Mouse (Mus musculus) cortical plate, adult 2 months (tissue): ENCODE measurements around the gene Gspt1. TPM values are rescaled to one million over a fixed set of nuclear protein-coding genes. Genes with fewer than 3 reads are reported as not detected.

Experiments used
- H3K27ac ChIP-seq: fragments of 200-500 bp; 2 replicates; pipeline ENCODE4 v1.5.1; 2012; ENCODE audit warnings: low read length, control low read depth, inconsistent platforms; ENCODE audit not compliant: insufficient read depth
- H3K4me1 ChIP-seq: fragments of 200-500 bp; 2 replicates; pipeline ENCODE4 v1.6.1; 2011; ENCODE audit warnings: low read length; ENCODE audit not compliant: control insufficient read depth, insufficient read depth
- H3K4me3 ChIP-seq: fragments of 200-500 bp; 2 replicates; pipeline ENCODE4 v1.5.1; 2011; ENCODE audit warnings: mild to moderate bottlenecking, low read length, control low read depth; ENCODE audit not compliant: insufficient read depth
- CTCF ChIP-seq: fragments of 200-500 bp; IDR thresholded peaks from 2 replicates; pipeline ENCODE4 v1.5.1; 2011; ENCODE audit warnings: mild to moderate bottlenecking, control low read depth, low read length; ENCODE audit not compliant: insufficient read depth; ENCODE audit errors: extremely low read depth
- POLR2A ChIP-seq: fragments of 200-500 bp; IDR thresholded peaks from 2 replicates; pipeline ENCODE4 v1.6.1; 2011; ENCODE audit warnings: mild to moderate bottlenecking, low read length, control low read depth; ENCODE audit not compliant: insufficient read depth; ENCODE audit errors: extremely low read depth
- polyA plus RNA-seq: library from polyadenylated mRNA; depleted of rRNA; stranded (reverse); fragments of >200 nt; gene quantifications from 2 replicates; pipeline ENCODE4 v1.2.3, GENCODE M21; 2012

The Gspt1 gene
- polyA plus RNA-seq, 1 experiment: 43.4 TPM

GRCm38 (mm10) chr16:11270642-11271041 lies 16.5 kb upstream of the Gspt1 start:
- no peak for TF ChIP-seq POLR2A
- no peak for TF ChIP-seq CTCF
- H3K4me3 ChIP-seq: no peak overlapping the region
- H3K4me1 ChIP-seq: no peaks in the 10 kb centered on the region
- H3K27ac ChIP-seq: no peak overlapping the region

GRCm38 (mm10) chr16:11269808-11270207 lies 15.7 kb upstream of the Gspt1 start:
- no peak for TF ChIP-seq POLR2A
- Histone ChIP-seq H3K4me3 (no peak overlapping the region), H3K27ac (no peak overlapping the region), H3K4me1 (no peaks in the 10 kb centered on the region)

GRCm38 (mm10) chr16:11266556-11266955 lies 12.4 kb upstream of the Gspt1 start:
- no peaks in the 10 kb centered on the region for H3K4me1 ChIP-seq
- no peak overlapping the region for H3K27ac ChIP-seq
- no peak overlapping the region for H3K4me3 ChIP-seq
- TF ChIP-seq CTCF (no peak), POLR2A (no peak)

GRCm38 (mm10) chr16:11263266-11263665 lies 9.1 kb upstream of the Gspt1 start:
- no peak for TF ChIP-seq CTCF
- no peak for TF ChIP-seq POLR2A
- no peak overlapping the region for H3K4me3 ChIP-seq
- no peaks in the 10 kb centered on the region for H3K4me1 ChIP-seq
- H3K27ac ChIP-seq: no peak overlapping the region

GRCm38 (mm10) chr16:11254723-11255164 lies 619 bp upstream of the Gspt1 start:
- Histone ChIP-seq H3K4me3 (peak overlapping the region; percentile 56), H3K4me1 (peaks cover 2% of the 10 kb centered on the region), H3K27ac (peak overlapping the region; percentile 89)
- TF ChIP-seq CTCF (no peak), POLR2A (no peak)

GRCm38 (mm10) chr16:11253065-11253831 lies 877 bp downstream of the Gspt1 start:
- TF ChIP-seq POLR2A: no peak
- no peak for TF ChIP-seq CTCF
- Histone ChIP-seq H3K27ac (peak overlapping the region; percentile 17), H3K4me1 (peaks cover 2% of the 10 kb centered on the region), H3K4me3 (peak overlapping the region; percentile 56)

- Histone ChIP-seq H3K4me3 (no peak overlapping the region), H3K27ac (no peak overlapping the region), H3K4me1 (peaks cover 8% of the 10 kb centered on the region)
- TF ChIP-seq CTCF (no peak), POLR2A (no peak)
Measured at GRCm38 (mm10) chr16:11247791-11248190, 6.3 kb downstream of the Gspt1 start.

GRCm38 (mm10) chr16:11245767-11246166 lies 8.4 kb downstream of the Gspt1 start:
- peaks cover 7% of the 10 kb centered on the region for H3K4me1 ChIP-seq
- no peak overlapping the region for H3K4me3 ChIP-seq
- no peak for TF ChIP-seq POLR2A
- no peak for TF ChIP-seq CTCF
- H3K27ac ChIP-seq: no peak overlapping the region

GRCm38 (mm10) chr16:11242401-11242800 lies 11.7 kb downstream of the Gspt1 start:
- H3K4me1 ChIP-seq: peaks cover 6% of the 10 kb centered on the region
- H3K27ac ChIP-seq: no peak overlapping the region
- H3K4me3 ChIP-seq: no peak overlapping the region
- no peak for TF ChIP-seq POLR2A
- no peak for TF ChIP-seq CTCF

- no peak overlapping the region for H3K27ac ChIP-seq
- H3K4me3 ChIP-seq: no peak overlapping the region
- no peaks in the 10 kb centered on the region for H3K4me1 ChIP-seq
- TF ChIP-seq POLR2A (no peak), CTCF (no peak)
Measured at GRCm38 (mm10) chr16:11217801-11218200, 36.3 kb downstream of the Gspt1 start.
